Mouse (Mus musculus): ENCODE data around the gene Ednrb. TPM values are rescaled to one million over a fixed set of nuclear protein-coding genes. Genes with fewer than 3 reads are reported as not detected.

Gene Ednrb
- polyA plus RNA-seq (2012; fragmentation: generic; extraction: Trizol): not detected
- long read RNA-seq, experiment 1: 0 reads
- long read RNA-seq, experiment 2: 0 reads

GRCm38 (mm10) chr14:103844011-103844549 lies at the start of gene Ednrb:
Gene Ednrb (minus strand): TSS chr14:103844402.
- Histone ChIP-seq H3K36me3 (ENCODE audit: control insufficient read depth, insufficient read depth) (no peaks in the 10 kb centered on the region), H3K27me3 (ENCODE audit: control insufficient read depth, insufficient read depth, insufficient read length) (no peaks in the 10 kb centered on the region), H3K79me2 (ENCODE audit: control insufficient read depth, insufficient read depth) (no peaks in the 10 kb centered on the region), H3ac (ENCODE audit: control insufficient read depth, insufficient read length, low read depth) (no peak within 1 kb of the TSS), H3K4me3 (ENCODE audit: insufficient read depth, poor library complexity, severe bottlenecking) (no peak within 1 kb of the TSS), H3K79me3 (ENCODE audit: low read depth) (no peaks in the 10 kb centered on the region)
- no peak for TF ChIP-seq USF1 (IDR thresholded peaks at IDR 0.05; ENCODE audit: low read depth)
- no peak for TF ChIP-seq FOSL1 (IDR thresholded peaks at IDR 0.05; ENCODE audit: insufficient read depth, low read length, poor library complexity, severe bottlenecking)
- no peak for TF ChIP-seq MYOG (IDR thresholded peaks at IDR 0.05; ENCODE audit: control insufficient read depth, extremely low read depth, insufficient read length)
- no peak for TF ChIP-seq CEBPB (IDR thresholded peaks at IDR 0.05; ENCODE audit: low read depth)
- TF ChIP-seq MYOD1 (IDR thresholded peaks at IDR 0.05; ENCODE audit: control insufficient read depth, insufficient read length, low read depth): no peak
- TF ChIP-seq CTCF (IDR thresholded peaks at IDR 0.05; ENCODE audit: control insufficient read depth, insufficient read depth, insufficient read length): no peak
- TF ChIP-seq MAX (IDR thresholded peaks at IDR 0.05): no peak

GRCm38 (mm10) chr14:103892411-103892938 lies 48.3 kb upstream of the Ednrb start:
- H3ac ChIP-seq (ENCODE audit: control insufficient read depth, insufficient read length, low read depth): no peak overlapping the region
- no peaks in the 10 kb centered on the region for H3K79me3 ChIP-seq (ENCODE audit: low read depth)
- no peaks in the 10 kb centered on the region for H3K79me2 ChIP-seq (ENCODE audit: control insufficient read depth, insufficient read depth)
- TF ChIP-seq MYOD1 (IDR thresholded peaks at IDR 0.05; ENCODE audit: control insufficient read depth, insufficient read length, low read depth): no peak
- no peak for TF ChIP-seq USF1 (IDR thresholded peaks at IDR 0.05; ENCODE audit: low read depth)
- TF ChIP-seq FOSL1 (IDR thresholded peaks at IDR 0.05; ENCODE audit: insufficient read depth, low read length, poor library complexity, severe bottlenecking): no peak
- no peak for TF ChIP-seq CTCF (IDR thresholded peaks at IDR 0.05; ENCODE audit: control insufficient read depth, insufficient read depth, insufficient read length)
- TF ChIP-seq MYOG (IDR thresholded peaks at IDR 0.05; ENCODE audit: control insufficient read depth, extremely low read depth, insufficient read length): no peak
- no peak for TF ChIP-seq MAX (IDR thresholded peaks at IDR 0.05)
- TF ChIP-seq CEBPB (IDR thresholded peaks at IDR 0.05; ENCODE audit: low read depth): no peak
- no peaks in the 10 kb centered on the region for H3K27me3 ChIP-seq (ENCODE audit: control insufficient read depth, insufficient read depth, insufficient read length)
- no peak overlapping the region for H3K4me3 ChIP-seq (ENCODE audit: insufficient read depth, poor library complexity, severe bottlenecking)
- no peaks in the 10 kb centered on the region for H3K36me3 ChIP-seq (ENCODE audit: control insufficient read depth, insufficient read depth)

GRCm38 (mm10) chr14:103890761-103891160 lies 46.6 kb upstream of the Ednrb start:
- Histone ChIP-seq H3K79me3 (ENCODE audit: low read depth) (no peaks in the 10 kb centered on the region), H3K27me3 (ENCODE audit: control insufficient read depth, insufficient read depth, insufficient read length) (no peaks in the 10 kb centered on the region), H3K36me3 (ENCODE audit: control insufficient read depth, insufficient read depth) (no peaks in the 10 kb centered on the region), H3K79me2 (ENCODE audit: control insufficient read depth, insufficient read depth) (no peaks in the 10 kb centered on the region), H3ac (ENCODE audit: control insufficient read depth, insufficient read length, low read depth) (no peak overlapping the region), H3K4me3 (ENCODE audit: insufficient read depth, poor library complexity, severe bottlenecking) (no peak overlapping the region)
- no peak for TF ChIP-seq MAX (IDR thresholded peaks at IDR 0.05)
- TF ChIP-seq MYOG (IDR thresholded peaks at IDR 0.05; ENCODE audit: control insufficient read depth, extremely low read depth, insufficient read length): no peak
- TF ChIP-seq FOSL1 (IDR thresholded peaks at IDR 0.05; ENCODE audit: insufficient read depth, low read length, poor library complexity, severe bottlenecking): no peak
- no peak for TF ChIP-seq CTCF (IDR thresholded peaks at IDR 0.05; ENCODE audit: control insufficient read depth, insufficient read depth, insufficient read length)
- TF ChIP-seq MYOD1 (IDR thresholded peaks at IDR 0.05; ENCODE audit: control insufficient read depth, insufficient read length, low read depth): no peak
- TF ChIP-seq USF1 (IDR thresholded peaks at IDR 0.05; ENCODE audit: low read depth): no peak
- TF ChIP-seq CEBPB (IDR thresholded peaks at IDR 0.05; ENCODE audit: low read depth): no peak

GRCm38 (mm10) chr14:103884892-103885575 lies 40.8 kb upstream of the Ednrb start:
- Histone ChIP-seq H3ac (ENCODE audit: control insufficient read depth, insufficient read length, low read depth) (no peak overlapping the region), H3K27me3 (ENCODE audit: control insufficient read depth, insufficient read depth, insufficient read length) (no peaks in the 10 kb centered on the region), H3K79me3 (ENCODE audit: low read depth) (no peaks in the 10 kb centered on the region), H3K36me3 (ENCODE audit: control insufficient read depth, insufficient read depth) (no peaks in the 10 kb centered on the region), H3K4me3 (ENCODE audit: insufficient read depth, poor library complexity, severe bottlenecking) (no peak overlapping the region), H3K79me2 (ENCODE audit: control insufficient read depth, insufficient read depth) (no peaks in the 10 kb centered on the region)
- TF ChIP-seq MYOG (IDR thresholded peaks at IDR 0.05; ENCODE audit: control insufficient read depth, extremely low read depth, insufficient read length) (no peak), USF1 (IDR thresholded peaks at IDR 0.05; ENCODE audit: low read depth) (no peak), CTCF (IDR thresholded peaks at IDR 0.05; ENCODE audit: control insufficient read depth, insufficient read depth, insufficient read length) (no peak), FOSL1 (IDR thresholded peaks at IDR 0.05; ENCODE audit: insufficient read depth, low read length, poor library complexity, severe bottlenecking) (no peak), CEBPB (IDR thresholded peaks at IDR 0.05; ENCODE audit: low read depth) (no peak), MAX (IDR thresholded peaks at IDR 0.05) (no peak), MYOD1 (IDR thresholded peaks at IDR 0.05; ENCODE audit: control insufficient read depth, insufficient read length, low read depth) (no peak)

- H3K36me3 ChIP-seq (ENCODE audit: control insufficient read depth, insufficient read depth): no peaks in the 10 kb centered on the region
- TF ChIP-seq MAX (IDR thresholded peaks at IDR 0.05) (no peak), MYOG (IDR thresholded peaks at IDR 0.05; ENCODE audit: control insufficient read depth, extremely low read depth, insufficient read length) (no peak), FOSL1 (IDR thresholded peaks at IDR 0.05; ENCODE audit: insufficient read depth, low read length, poor library complexity, severe bottlenecking) (no peak), MYOD1 (IDR thresholded peaks at IDR 0.05; ENCODE audit: control insufficient read depth, insufficient read length, low read depth) (no peak), USF1 (IDR thresholded peaks at IDR 0.05; ENCODE audit: low read depth) (no peak), CEBPB (IDR thresholded peaks at IDR 0.05; ENCODE audit: low read depth) (no peak), CTCF (IDR thresholded peaks at IDR 0.05; ENCODE audit: control insufficient read depth, insufficient read depth, insufficient read length) (no peak)
- H3K79me2 ChIP-seq (ENCODE audit: control insufficient read depth, insufficient read depth): no peaks in the 10 kb centered on the region
- H3K27me3 ChIP-seq (ENCODE audit: control insufficient read depth, insufficient read depth, insufficient read length): no peaks in the 10 kb centered on the region
- no peak overlapping the region for H3ac ChIP-seq (ENCODE audit: control insufficient read depth, insufficient read length, low read depth)
- H3K4me3 ChIP-seq (ENCODE audit: insufficient read depth, poor library complexity, severe bottlenecking): no peak overlapping the region
- H3K79me3 ChIP-seq (ENCODE audit: low read depth): no peaks in the 10 kb centered on the region
Observed at GRCm38 (mm10) chr14:103882943-103883342, 38.7 kb upstream of the Ednrb start.
